Mouse (Mus musculus) megakaryocyte, embryonic 14.5 days (primary cell): ENCODE results near the gene Cyp4f39.

Source experiments
- FLI1 ChIP-seq: IDR thresholded peaks from 2 replicates; pipeline ENCODE4 v1.6.1; 2012; ENCODE audit warnings: low read length, inconsistent platforms, mixed read lengths
- GATA1 ChIP-seq: IDR thresholded peaks from 3 replicates; pipeline ENCODE4 v1.6.1; 2012; ENCODE audit warnings: mixed read lengths, low read length, inconsistent platforms, borderline replicate concordance

- no peak for TF ChIP-seq GATA1
- TF ChIP-seq FLI1 = no peak
Observed at GRCm38 (mm10) chr17:32474954-32475560, 22.5 kb downstream of the Cyp4f39 start.
